Mouse (Mus musculus) kidney, postnatal 36 days (tissue): ENCODE measurements around the gene Gm21836.
"Not testable (repeated sequence)": the region's sequence is repeated elsewhere in the genome, so short reads cannot be mapped to it uniquely, and the experiment has no call there.

Experiments
- DNase-seq, 2 experiments: peaks; one replicate each; pipeline ENCODE4 v3.0.0; 2021 to 2022; ENCODE audit warnings: mixed read lengths in 2 of 2

Gene Gm21836

GRCm38 (mm10) chr9:124493693-124494092, at the start of gene Gm21836:
Gene Gm21836 (minus strand): TSS chr9:124493793.
- DNase-seq, result not testable (repeated sequence)

- not testable (repeated sequence) for DNase-seq
These were observed 13.1 kb downstream of the Gm21836 start for GRCm38 (mm10) chr9:124480361-124480980.

- DNase-seq, result peak; percentile 30 to 57
These were observed 15.5 kb downstream of the Gm21836 start for GRCm38 (mm10) chr9:124478081-124478480.

- DNase-seq, result peak in 1 of 2 experiments; percentile 1
These were observed 17.3 kb downstream of the Gm21836 start, which contains the start of gene Ppp2r3d for GRCm38 (mm10) chr9:124476096-124476902. Gene Ppp2r3d (minus strand): TSS chr9:124476898.

- DNase-seq, result peak in 1 of 2 experiments; percentile 2
These were observed 17.9 kb downstream of the Gm21836 start for GRCm38 (mm10) chr9:124475689-124476088.

- peak; percentile 27 to 75 for DNase-seq
These were observed 37.0 kb downstream of the Gm21836 start for GRCm38 (mm10) chr9:124456572-124456971.
